Mouse (Mus musculus): ENCODE data around the gene Cxcl5.
"Not testable (repeated sequence)": the region's sequence is repeated elsewhere in the genome, so short reads cannot be mapped to it uniquely, and the experiment has no call there.

The Cxcl5 gene

GRCm38 (mm10) chr5:90785659-90786588 lies 26.8 kb downstream of the Cxcl5 start, which contains the start of gene Cxcl3:
TSS of gene Cxcl3 (plus strand) at chr5:90786103.
- peak; percentile 73 for DNase-seq (ENCODE audit: low spot score)

- DNase-seq (ENCODE audit: low spot score) = peak; percentile 9
Observed at GRCm38 (mm10) chr5:90788114-90788513, 29.0 kb downstream of the Cxcl5 start.

GRCm38 (mm10) chr5:90789306-90790073 lies 30.3 kb downstream of the Cxcl5 start:
- DNase-seq (ENCODE audit: low spot score) = no peak

GRCm38 (mm10) chr5:90790074-90790502 lies 30.9 kb downstream of the Cxcl5 start:
- no peak for DNase-seq (ENCODE audit: low spot score)

GRCm38 (mm10) chr5:90794195-90794625 lies 35.0 kb downstream of the Cxcl5 start, which contains the start of gene Cxcl15:
TSS of gene Cxcl15 (plus strand) at chr5:90794534.
- DNase-seq (ENCODE audit: low spot score) = no peak

GRCm38 (mm10) chr5:90795392-90795791 lies 36.2 kb downstream of the Cxcl5 start:
- DNase-seq (ENCODE audit: low spot score) = not testable (repeated sequence)

- DNase-seq (ENCODE audit: low spot score) = no peak
Observed at GRCm38 (mm10) chr5:90804574-90804973, 45.4 kb downstream of the Cxcl5 start.

GRCm38 (mm10) chr5:90806050-90806449 lies 46.9 kb downstream of the Cxcl5 start:
- no peak for DNase-seq (ENCODE audit: low spot score)

GRCm38 (mm10) chr5:90807176-90807950 lies 48.2 kb downstream of the Cxcl5 start:
- no peak for DNase-seq (ENCODE audit: low spot score)
